Mouse (Mus musculus) heart, postnatal 0 days (tissue): ENCODE results near the gene 9230102O04Rik. TPM values are rescaled to one million over a fixed set of nuclear protein-coding genes. Genes with fewer than 3 reads are reported as not detected.

Source experiments
- ATAC-seq: fragments of 200-750 bp; cut with Nextera tagmentation; 2 replicates; pipeline ENCODE4 v1.8.0; 2017; ENCODE audit warnings: low read depth, moderate number of reproducible peaks, moderate library complexity; ENCODE audit not compliant: insufficient read depth
- DNase-seq: peaks from one replicate; pipeline ENCODE4 v3.0.0-alpha.2; 2016; ENCODE audit warnings: low spot score
- H3K27ac ChIP-seq: fragments of 300-500 bp; sonication (generic); 2 replicates; pipeline ENCODE4 v1.5.1; 2014; ENCODE audit warnings: low read depth, mild to moderate bottlenecking
- H3K27me3 ChIP-seq: fragments of 300-500 bp; sonication (generic); 2 replicates; pipeline ENCODE4 v1.6.1; 2014; ENCODE audit warnings: low read length, mixed read lengths; ENCODE audit not compliant: control insufficient read depth, insufficient read depth
- H3K36me3 ChIP-seq: fragments of 300-500 bp; sonication (generic); replicated peaks from 2 replicates; pipeline ENCODE4 v1.6.1; 2014; ENCODE audit warnings: low read length, mixed read lengths; ENCODE audit not compliant: control insufficient read depth, insufficient read depth
- H3K4me1 ChIP-seq: fragments of 300-500 bp; sonication (generic); 2 replicates; pipeline ENCODE4 v1.6.1; 2014; ENCODE audit warnings: antibody characterized with exemption; ENCODE audit not compliant: control insufficient read depth, insufficient read depth
- H3K4me2 ChIP-seq: fragments of 300-500 bp; sonication (generic); 2 replicates; pipeline ENCODE4 v1.6.1; 2014; ENCODE audit warnings: low read depth, mild to moderate bottlenecking, low read length, moderate library complexity
- H3K4me3 ChIP-seq: fragments of 300-500 bp; sonication (generic); 2 replicates; pipeline ENCODE4 v1.5.1; 2014; ENCODE audit warnings: low read depth, low read length
- H3K9ac ChIP-seq: fragments of 300-500 bp; sonication (generic); replicated peaks from 2 replicates; pipeline ENCODE4 v1.6.1; 2014; ENCODE audit warnings: low read depth, low read length, mixed read lengths
- H3K9me3 ChIP-seq: fragments of 300-500 bp; sonication (generic); replicated peaks from 2 replicates; pipeline ENCODE4 v1.6.1; 2016; ENCODE audit warnings: low read length; ENCODE audit not compliant: control insufficient read depth
- CTCF ChIP-seq: IDR thresholded peaks from 2 replicates; pipeline ENCODE4 v1.5.1; 2016; ENCODE audit warnings: antibody characterized with exemption, control low read depth, low read depth
- EP300 ChIP-seq: IDR thresholded peaks from 2 replicates; pipeline ENCODE4 v1.6.1; 2016; ENCODE audit warnings: antibody characterized with exemption, low read depth
- WGBS: fragments of 180-500 bp; shearing (Covaris S2); extraction: QIAGEN DNeasy Blood & Tissue Kit; methylation state at CpG from one replicate; pipeline ENCODE4 v1.1.7; 2014; 5-methylcytosine and 5-hydroxymethylcytosine counted together
- polyA plus RNA-seq: library from polyadenylated mRNA; unstranded; fragments of >200 nt; fragmentation: Nextera tagmentation; extraction: Ambion mirVana; gene quantifications from 2 replicates; pipeline ENCODE4 v1.2.1, GENCODE M21; 2015
- total RNA-seq: library from RNA; depleted of rRNA; stranded (reverse); fragments of >200 nt; gene quantifications from 2 replicates; pipeline ENCODE4 v1.2.3, GENCODE M21; 2014; ENCODE audit warnings: low replicate concordance

Gene 9230102O04Rik
- total and polyA plus RNA-seq, 2 experiments from 2014 or later, result not detected

DNA sequence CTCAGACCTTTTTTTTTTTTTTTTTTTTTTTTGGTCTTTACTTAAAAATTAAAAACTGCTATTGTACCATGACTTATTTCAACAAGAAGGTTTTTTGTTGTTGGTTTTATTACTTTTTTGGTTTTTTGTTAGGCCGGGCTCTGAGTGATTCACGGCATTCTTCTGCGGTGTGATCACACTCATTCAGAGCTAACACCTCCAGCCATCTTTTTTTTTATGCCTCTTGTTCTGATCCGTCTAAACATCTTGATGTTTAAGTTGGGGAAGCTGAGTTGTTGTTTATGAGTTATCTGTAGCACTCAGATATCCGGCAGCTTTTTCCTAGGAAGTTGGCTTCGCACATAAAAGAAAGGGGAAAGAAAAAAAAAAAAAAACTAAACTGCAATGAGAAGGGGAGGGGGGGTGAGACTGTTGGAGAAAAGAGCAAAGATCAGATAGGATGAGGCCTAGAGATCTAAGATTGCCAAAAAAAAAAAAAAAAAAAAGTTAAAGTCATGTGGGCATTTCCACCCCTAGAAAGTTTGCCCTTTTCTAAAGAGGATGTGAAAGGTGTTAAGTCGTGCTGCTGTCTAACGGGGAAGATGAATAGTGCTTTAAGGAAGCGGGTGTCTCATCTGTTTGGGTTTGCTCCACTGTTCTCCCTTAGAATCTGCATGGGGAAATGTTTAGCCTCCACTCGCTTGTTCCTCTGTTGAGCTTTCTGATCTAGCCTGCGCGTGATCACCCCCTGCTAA lies 22.1 kb downstream of the 9230102O04Rik start:
- Histone ChIP-seq H3K27ac (no peak overlapping the region), H3K4me1 (no peaks in the 10 kb centered on the region), H3K27me3 (peaks cover 26% of the 10 kb centered on the region), H3K9me3 (no peaks in the 10 kb centered on the region), H3K36me3 (no peaks in the 10 kb centered on the region), H3K4me2 (no peak overlapping the region), H3K4me3 (no peak overlapping the region), H3K9ac (no peak overlapping the region)
- no peak for DNase-seq
- no peak for TF ChIP-seq EP300
- TF ChIP-seq CTCF, result no peak
- ATAC-seq, result no peak
- WGBS, result 60% methylated on average over 12 of the region's 12 CpGs

DNA sequence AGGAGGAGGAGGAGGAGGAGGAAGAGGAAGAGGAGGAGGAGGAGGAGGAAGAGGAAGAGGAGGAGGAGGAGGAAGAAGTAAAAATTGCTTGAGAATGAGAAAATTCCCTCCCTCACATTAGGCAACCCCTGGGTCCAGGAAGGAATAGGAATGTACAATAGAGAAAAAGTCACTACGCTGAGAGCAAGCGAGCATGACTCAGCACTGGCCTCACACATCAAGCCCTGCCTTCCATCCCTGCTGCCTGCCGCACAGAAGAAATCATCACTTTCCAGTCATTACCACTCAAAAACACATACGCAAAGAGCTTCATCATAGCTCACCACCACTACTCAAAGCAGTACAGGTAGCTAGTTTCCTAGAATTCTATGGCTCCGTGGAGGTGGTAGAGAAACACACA lies 28.6 kb downstream of the 9230102O04Rik start:
- ATAC-seq (no peak), DNase-seq (no peak)
- Histone ChIP-seq H3K4me1 (no peaks in the 10 kb centered on the region), H3K4me3 (no peak overlapping the region), H3K27ac (no peak overlapping the region), H3K27me3 (no peaks in the 10 kb centered on the region), H3K9me3 (no peaks in the 10 kb centered on the region), H3K36me3 (no peaks in the 10 kb centered on the region), H3K4me2 (no peak overlapping the region), H3K9ac (no peak overlapping the region)
- 66% methylated on average over 5 of the region's 5 CpGs for WGBS
- no peak for TF ChIP-seq EP300
- TF ChIP-seq CTCF, result no peak

GRCm38 (mm10) chr2:9855861-9856260 lies 33.5 kb downstream of the 9230102O04Rik start:
- H3K4me1 ChIP-seq, result no peaks in the 10 kb centered on the region
- H3K9ac ChIP-seq, result no peak overlapping the region
- no peak for ATAC-seq
- no peaks in the 10 kb centered on the region for H3K9me3 ChIP-seq
- H3K36me3 ChIP-seq, result no peaks in the 10 kb centered on the region
- no peak overlapping the region for H3K4me3 ChIP-seq
- WGBS, result 55% methylated on average over 4 of the region's 4 CpGs
- TF ChIP-seq CTCF (no peak), EP300 (no peak)
- H3K27me3 ChIP-seq, result no peaks in the 10 kb centered on the region
- H3K27ac ChIP-seq, result no peak overlapping the region
- no peak for DNase-seq
- H3K4me2 ChIP-seq, result no peak overlapping the region

DNA sequence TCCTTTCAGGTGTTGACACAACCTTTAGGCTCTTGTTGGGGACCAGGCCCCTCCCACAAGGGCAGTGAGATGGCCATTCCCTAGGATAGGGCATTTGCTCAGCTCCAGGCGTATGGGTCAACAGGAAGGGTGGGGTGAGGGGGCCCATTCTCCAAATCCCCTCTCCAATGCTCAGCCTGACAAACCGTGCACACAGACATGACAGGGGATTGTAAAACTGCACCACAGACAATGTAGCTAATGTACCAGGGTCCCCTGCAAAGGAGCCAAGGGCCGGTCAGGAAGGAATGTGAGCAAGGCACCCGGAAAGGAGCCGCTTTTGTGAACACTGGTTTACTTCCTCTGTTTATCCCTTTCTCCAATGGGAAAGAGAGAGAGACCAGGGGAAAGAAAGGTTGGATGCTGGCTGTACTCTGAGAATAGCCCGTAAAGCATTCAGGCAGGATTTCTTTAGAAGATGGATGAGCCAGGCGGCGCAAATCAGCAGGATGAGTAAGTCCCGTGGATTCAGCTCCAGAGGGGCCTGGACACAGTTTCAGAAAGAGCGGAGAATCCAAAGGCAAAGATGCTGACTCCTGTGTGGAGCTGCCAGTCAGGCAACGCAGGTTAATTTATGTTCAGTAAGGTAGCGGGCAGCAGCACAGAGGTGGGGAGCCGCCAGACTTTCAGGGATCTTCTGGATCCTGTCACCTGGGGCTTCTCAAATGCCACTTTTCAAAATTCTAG lies 36.3 kb downstream of the 9230102O04Rik start:
- DNase-seq (no peak), ATAC-seq (no peak)
- H3K27ac ChIP-seq, result no peak overlapping the region
- no peak overlapping the region for H3K4me2 ChIP-seq
- no peak overlapping the region for H3K9ac ChIP-seq
- WGBS, result 62% methylated on average over 13 of the region's 13 CpGs
- no peak for TF ChIP-seq EP300
- no peak for TF ChIP-seq CTCF
- no peaks in the 10 kb centered on the region for H3K36me3 ChIP-seq
- H3K4me3 ChIP-seq, result no peak overlapping the region
- no peaks in the 10 kb centered on the region for H3K4me1 ChIP-seq
- H3K27me3 ChIP-seq, result no peaks in the 10 kb centered on the region
- H3K9me3 ChIP-seq, result no peaks in the 10 kb centered on the region

DNA sequence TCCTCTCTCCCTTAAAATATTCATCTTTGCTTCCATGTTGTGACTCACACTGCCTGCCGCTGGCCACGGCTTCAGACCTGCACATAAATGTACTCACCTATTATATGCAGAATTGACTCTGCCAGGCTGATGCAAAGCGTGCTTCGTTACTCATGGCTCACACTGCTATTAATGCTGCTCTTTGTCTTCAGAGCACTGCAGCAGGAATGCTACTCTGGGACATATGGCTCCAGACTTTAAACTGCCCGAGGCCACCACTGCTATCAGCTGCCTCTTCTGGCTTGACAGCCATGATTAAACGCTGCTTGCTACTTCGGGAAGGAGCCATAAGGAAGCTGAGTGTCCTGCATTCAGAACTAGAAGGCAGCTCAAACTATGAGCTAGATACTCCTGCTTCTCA lies 54.1 kb downstream of the 9230102O04Rik start:
- 48% methylated on average over 7 of the region's 7 CpGs for WGBS
- H3K27ac ChIP-seq, result no peak overlapping the region
- DNase-seq (no peak), ATAC-seq (no peak)
- no peak overlapping the region for H3K4me2 ChIP-seq
- no peak for TF ChIP-seq CTCF
- no peak for TF ChIP-seq EP300
- H3K9ac ChIP-seq, result no peak overlapping the region
- no peaks in the 10 kb centered on the region for H3K27me3 ChIP-seq
- no peak overlapping the region for H3K4me3 ChIP-seq
- H3K36me3 ChIP-seq, result no peaks in the 10 kb centered on the region
- no peaks in the 10 kb centered on the region for H3K4me1 ChIP-seq
- no peaks in the 10 kb centered on the region for H3K9me3 ChIP-seq
